Mouse (Mus musculus) bone marrow, adult 2 months (tissue): Measurements from ENCODE around the gene Hist1h4f.
A peak's percentile ranks its signal among the peaks of the same experiment; 100 is the strongest.
"Not testable (repeated sequence)": the region's sequence is repeated elsewhere in the genome, so short reads cannot be mapped to it uniquely, and the experiment has no call there.

Experiments
- CTCF ChIP-seq: fragments of 200-500 bp; IDR thresholded peaks from 2 replicates; pipeline ENCODE4 v1.5.1; 2011; ENCODE audit warnings: low read length, control low read depth; ENCODE audit not compliant: control insufficient read depth, insufficient read depth
- POLR2A ChIP-seq: fragments of 200-500 bp; IDR thresholded peaks from 2 replicates; pipeline ENCODE4 v1.6.1; 2011; ENCODE audit warnings: low read depth, mild to moderate bottlenecking, control low read depth, low read length, borderline replicate concordance; ENCODE audit not compliant: control insufficient read depth

DNA sequence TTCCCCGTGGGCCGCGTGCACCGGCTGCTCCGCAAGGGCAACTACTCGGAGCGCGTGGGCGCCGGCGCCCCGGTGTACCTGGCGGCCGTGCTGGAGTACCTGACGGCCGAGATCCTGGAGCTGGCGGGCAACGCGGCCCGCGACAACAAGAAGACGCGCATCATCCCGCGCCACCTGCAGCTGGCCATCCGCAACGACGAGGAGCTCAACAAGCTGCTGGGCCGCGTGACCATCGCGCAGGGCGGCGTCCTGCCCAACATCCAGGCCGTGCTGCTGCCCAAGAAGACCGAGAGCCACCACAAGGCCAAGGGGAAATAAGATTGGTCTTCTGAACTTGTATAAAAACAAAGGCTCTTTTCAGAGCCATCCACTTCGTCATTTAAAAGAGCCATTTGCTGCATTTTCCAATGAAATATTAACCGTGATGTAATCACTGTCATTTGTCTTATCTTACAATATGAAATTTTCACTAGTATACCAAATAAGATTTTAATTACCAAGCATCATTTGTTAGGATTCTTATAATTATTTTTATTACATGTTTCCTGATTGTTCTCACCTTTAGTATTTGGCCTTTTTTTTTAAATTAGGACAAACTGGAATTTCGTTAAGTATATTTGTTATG is 23.2 kb upstream of the Hist1h4f start:
- not testable (repeated sequence) for TF ChIP-seq CTCF
- TF ChIP-seq POLR2A: peak; percentile 86; the same call in 1 of the 2 replicates
